Mouse (Mus musculus): ENCODE measurements around the gene Gm29289. TPM values are rescaled to one million over a fixed set of nuclear protein-coding genes. Genes with fewer than 3 reads are reported as not detected.

Gm29289 gene
- total RNA-seq (2023): not detected in 4 replicates

GRCm38 (mm10) chrY:2932282-2932681 lies at the start of gene Gm29289:
Gene Gm29289 (plus strand): TSS chrY:2932582.

GRCm38 (mm10) chrY:2900689-2901088 lies 31.7 kb upstream of the Gm29289 start, which contains the start of gene Gm10352:
Gene Gm10352 (plus strand): TSS chrY:2900989.

Other genes starting within 250 kb of the Gm29289 start
- not detected in 4 replicates for gene H2al2b, start 211.9 kb upstream of the Gm29289 start, total RNA-seq (2023)
- gene Gm4064, start 136.4 kb upstream of the Gm29289 start, total RNA-seq (2023): not detected in 4 replicates
- not detected in 4 replicates for gene Rbmy, start 101.9 kb upstream of the Gm29289 start, total RNA-seq (2023)
- not detected in 4 replicates for gene Gm10256, start 101.9 kb upstream of the Gm29289 start, total RNA-seq (2023)
- not detected in 4 replicates for gene Gm10352, start 31.6 kb upstream of the Gm29289 start, total RNA-seq (2023)

All from B cell, adult 62 days (primary cell).